In genomic region chr7:109957996-109958789, GRCm38 (mm10) we compare ENCODE assay signal across 10 mouse cellular contexts. TPM values are rescaled to one million over a fixed set of nuclear protein-coding genes. Genes with fewer than 3 reads are reported as not detected.
DNase-seq lines count a peak whose midpoint lies in the region; ATAC-seq lines count a peak whose summit lies in the region.
"Had no signal": no experiment of that assay in that cellular context is flagged by ENCODE, and none has a peak within 500 bp of the region (broad histone marks: within the 10 kb centered on the region; RNA-seq: fewer than 3 reads in every experiment).

No protein-coding gene starts in this region.

- H3K36me3 ChIP-seq in kidney, embryonic 14.5 days (ENCODE audit: control insufficient read depth, insufficient read depth, low read length), result no peaks in the 10 kb centered on the region
- no peaks in the 10 kb centered on the region for H3K36me3 ChIP-seq in embryonic facial prominence, embryonic 11.5 days (replicated peaks; ENCODE audit: control insufficient read depth, insufficient read depth, low read depth, low read length)
- H3K36me3 ChIP-seq in hindbrain, embryonic 16.5 days (ENCODE audit: control insufficient read depth, insufficient read depth, low read length), result no peaks in the 10 kb centered on the region
- no peaks in the 10 kb centered on the region for H3K36me3 ChIP-seq in midbrain, embryonic 16.5 days (ENCODE audit: control insufficient read depth, insufficient read depth, low read length)

- H3K9ac ChIP-seq in kidney, embryonic 14.5 days (ENCODE audit: low read depth, low read length), result no peak overlapping the region; the same call in 1 of the 2 replicates
- no peak overlapping the region for H3K9ac ChIP-seq in embryonic facial prominence, embryonic 11.5 days (replicated peaks; ENCODE audit: low read length)
- peak overlapping the region; percentile 98 for H3K9ac ChIP-seq in hindbrain, embryonic 16.5 days (ENCODE audit: low read depth, low read length)
- no peak overlapping the region for H3K9ac ChIP-seq in midbrain, embryonic 16.5 days (ENCODE audit: low read depth, low read length)

- peak overlapping the region; percentile 78 for H3K4me2 ChIP-seq in kidney, embryonic 14.5 days (replicated peaks; ENCODE audit: low read depth, low read length)
- H3K4me2 ChIP-seq in embryonic facial prominence, embryonic 11.5 days (ENCODE audit: low read depth, low read length), result peak overlapping the region; percentile 6; the same call in 1 of the 2 replicates
- H3K4me2 ChIP-seq in hindbrain, embryonic 16.5 days (ENCODE audit: low read length), result peak overlapping the region; percentile 63
- H3K4me2 ChIP-seq in midbrain, embryonic 16.5 days (ENCODE audit: low read length), result peak overlapping the region; percentile 82

- no peak for ATAC-seq in kidney, embryonic 14.5 days (ENCODE audit: low FRiP score, low TSS enrichment)
- ATAC-seq in embryonic facial prominence, embryonic 11.5 days (replicated peaks; ENCODE audit: insufficient number of reproducible peaks, low FRiP score, low TSS enrichment, low read depth), result no peak
- ATAC-seq in hindbrain, embryonic 16.5 days, result no peak
- ATAC-seq in midbrain, embryonic 16.5 days, result no peak

- H3K27ac ChIP-seq in kidney, embryonic 14.5 days (ENCODE audit: low read depth, low read length), result no peak overlapping the region
- H3K27ac ChIP-seq in embryonic facial prominence, embryonic 11.5 days (replicated peaks; ENCODE audit: low read depth, low read length), result no peak overlapping the region
- peak overlapping the region; percentile 23; the same call in 1 of the 2 replicates for H3K27ac ChIP-seq in hindbrain, embryonic 16.5 days (ENCODE audit: low read depth, low read length)
- no peak overlapping the region for H3K27ac ChIP-seq in midbrain, embryonic 16.5 days (ENCODE audit: low read length)

- H3K4me3 ChIP-seq in kidney, embryonic 14.5 days (ENCODE audit: low read length), result peak overlapping the region; percentile 76
- no peak overlapping the region for H3K4me3 ChIP-seq in embryonic facial prominence, embryonic 11.5 days (ENCODE audit: low read depth, low read length)
- peak overlapping the region; percentile 88 for H3K4me3 ChIP-seq in hindbrain, embryonic 16.5 days (ENCODE audit: low read length)
- peak overlapping the region; percentile 83 for H3K4me3 ChIP-seq in midbrain, embryonic 16.5 days (ENCODE audit: low read depth, low read length)

- H3K4me1 ChIP-seq in kidney, embryonic 14.5 days (ENCODE audit: control insufficient read depth, insufficient read depth, low read length), result peaks cover 22% of the 10 kb centered on the region; the same call in 1 of the 2 replicates
- no peaks in the 10 kb centered on the region for H3K4me1 ChIP-seq in embryonic facial prominence, embryonic 11.5 days (ENCODE audit: control insufficient read depth, insufficient read depth, low read length)
- H3K4me1 ChIP-seq in hindbrain, embryonic 16.5 days (ENCODE audit: control insufficient read depth, insufficient read depth, low read depth, low read length), result peaks cover 29% of the 10 kb centered on the region
- peaks cover 32% of the 10 kb centered on the region for H3K4me1 ChIP-seq in midbrain, embryonic 16.5 days (ENCODE audit: control insufficient read depth, insufficient read depth, low read length)

- DNase-seq in kidney, postnatal 4 days, result no peak
- DNase-seq in embryonic facial prominence, embryonic 11.5 days (ENCODE audit: low spot score), result no peak
- no peak for DNase-seq in right cerebral cortex, postnatal 36 days (ENCODE audit: low spot score in 2 of 2)
- DNase-seq in cerebellum, adult 8-10 months, result no peak
- no peak for DNase-seq in right cerebral cortex, adult 2 months (ENCODE audit: low spot score in 2 of 2)
- DNase-seq: cerebellum, adult 9-10 months; left cerebral cortex, postnatal 4 days had no signal

- no peaks in the 10 kb centered on the region for H3K9me3 ChIP-seq in kidney, embryonic 14.5 days (ENCODE audit: control insufficient read depth, low read length)
- no peaks in the 10 kb centered on the region for H3K9me3 ChIP-seq in embryonic facial prominence, embryonic 11.5 days (replicated peaks; ENCODE audit: control insufficient read depth, low read length)
- no peaks in the 10 kb centered on the region for H3K9me3 ChIP-seq in hindbrain, embryonic 16.5 days (ENCODE audit: control insufficient read depth, low read length)
- no peaks in the 10 kb centered on the region for H3K9me3 ChIP-seq in midbrain, embryonic 16.5 days (replicated peaks; ENCODE audit: control insufficient read depth, low read length, poor library complexity, severe bottlenecking)

- no peaks in the 10 kb centered on the region for H3K27me3 ChIP-seq in kidney, embryonic 14.5 days (ENCODE audit: control insufficient read depth, insufficient read depth, low read length)
- H3K27me3 ChIP-seq in embryonic facial prominence, embryonic 11.5 days (ENCODE audit: control insufficient read depth, insufficient read depth, low read length), result no peaks in the 10 kb centered on the region
- H3K27me3 ChIP-seq in hindbrain, embryonic 16.5 days (replicated peaks; ENCODE audit: control insufficient read depth, insufficient read depth, low read length), result no peaks in the 10 kb centered on the region
- H3K27me3 ChIP-seq in midbrain, embryonic 16.5 days (ENCODE audit: control insufficient read depth, insufficient read depth, low read depth, low read length), result no peaks in the 10 kb centered on the region

- 77% methylated on average over 8 of the region's 8 CpGs for WGBS in kidney, embryonic 14.5 days
- 72% methylated on average over 8 of the region's 8 CpGs for WGBS in embryonic facial prominence, embryonic 11.5 days
- WGBS in hindbrain, embryonic 16.5 days, result 60% methylated on average over 8 of the region's 8 CpGs
- WGBS in midbrain, embryonic 16.5 days, result 66% methylated on average over 8 of the region's 8 CpGs

RNA-seq across cellular contexts. Expression of gene Dennd5a, which starts 2.1 kb away (rescaled TPM):
- 38.9 and 43.4 TPM in 2 replicates for polyA plus RNA-seq in kidney, embryonic 14.5 days (2014; fragmentation: Nextera tagmentation; extraction: Ambion mirVana)
- polyA plus RNA-seq in embryonic facial prominence, embryonic 11.5 days (2014; fragmentation: Nextera tagmentation; extraction: Ambion mirVana), result 41.5 and 48.2 TPM in 2 replicates
- polyA plus RNA-seq in hindbrain, embryonic 16.5 days (2015; fragmentation: Nextera tagmentation; extraction: Ambion mirVana), result 34.6 and 36.5 TPM in 2 replicates
- polyA plus RNA-seq in midbrain, embryonic 16.5 days (2015; fragmentation: Nextera tagmentation; extraction: Ambion mirVana), result 38.5 and 40.2 TPM in 2 replicates

RNA-seq across cellular contexts. Expression of gene Tmem41b, which starts 28.5 kb away (rescaled TPM):
- 48.7 and 72.5 TPM in 2 replicates for polyA plus RNA-seq in kidney, embryonic 14.5 days (2014; fragmentation: Nextera tagmentation; extraction: Ambion mirVana)
- polyA plus RNA-seq in embryonic facial prominence, embryonic 11.5 days (2014; fragmentation: Nextera tagmentation; extraction: Ambion mirVana), result 82.3 and 88.9 TPM in 2 replicates
- polyA plus RNA-seq in hindbrain, embryonic 16.5 days (2015; fragmentation: Nextera tagmentation; extraction: Ambion mirVana), result 62.2 and 65.8 TPM in 2 replicates
- 63.7 and 67.2 TPM in 2 replicates for polyA plus RNA-seq in midbrain, embryonic 16.5 days (2015; fragmentation: Nextera tagmentation; extraction: Ambion mirVana)

RNA-seq across cellular contexts. Expression of gene Ipo7, which starts 59.9 kb away (rescaled TPM):
- 21.9 and 22.5 TPM in 2 replicates for polyA plus RNA-seq in kidney, embryonic 14.5 days (2014; fragmentation: Nextera tagmentation; extraction: Ambion mirVana)
- polyA plus RNA-seq in embryonic facial prominence, embryonic 11.5 days (2014; fragmentation: Nextera tagmentation; extraction: Ambion mirVana), result 27.1 and 29.9 TPM in 2 replicates
- polyA plus RNA-seq in hindbrain, embryonic 16.5 days (2015; fragmentation: Nextera tagmentation; extraction: Ambion mirVana), result 42.6 and 50.0 TPM in 2 replicates
- 48.6 and 50.6 TPM in 2 replicates for polyA plus RNA-seq in midbrain, embryonic 16.5 days (2015; fragmentation: Nextera tagmentation; extraction: Ambion mirVana)

Comparison
In these comparisons a context has a peak if more than half of its experiments do, and no peak if none do; other contexts are left out.
1. H3K4me2 ChIP-seq: peak in every context shown above with its lines; median percentile 82 in midbrain, embryonic 16.5 days; 78 in kidney, embryonic 14.5 days; 63 in hindbrain, embryonic 16.5 days; 6 in embryonic facial prominence, embryonic 11.5 days.